Mouse (Mus musculus) megakaryocyte-erythroid progenitor cell, adult 5 weeks (primary cell): ENCODE measurements around the gene Gtf3a. TPM values are rescaled to one million over a fixed set of nuclear protein-coding genes. Genes with fewer than 3 reads are reported as not detected.

ENCODE experiments used
- polyA plus RNA-seq: library from polyadenylated mRNA; stranded (reverse); fragments of >175 nt; gene quantifications from 2 replicates; pipeline ENCODE4 v1.2.3, GENCODE M21; 2012

The Gtf3a gene
- polyA plus RNA-seq = 125 and 137 TPM in 2 replicates

GRCm38 (mm10) chr5:146948508-146949088 is at the start of gene Gtf3a:
Gene Gtf3a (plus strand): TSS chr5:146948657.

DNA sequence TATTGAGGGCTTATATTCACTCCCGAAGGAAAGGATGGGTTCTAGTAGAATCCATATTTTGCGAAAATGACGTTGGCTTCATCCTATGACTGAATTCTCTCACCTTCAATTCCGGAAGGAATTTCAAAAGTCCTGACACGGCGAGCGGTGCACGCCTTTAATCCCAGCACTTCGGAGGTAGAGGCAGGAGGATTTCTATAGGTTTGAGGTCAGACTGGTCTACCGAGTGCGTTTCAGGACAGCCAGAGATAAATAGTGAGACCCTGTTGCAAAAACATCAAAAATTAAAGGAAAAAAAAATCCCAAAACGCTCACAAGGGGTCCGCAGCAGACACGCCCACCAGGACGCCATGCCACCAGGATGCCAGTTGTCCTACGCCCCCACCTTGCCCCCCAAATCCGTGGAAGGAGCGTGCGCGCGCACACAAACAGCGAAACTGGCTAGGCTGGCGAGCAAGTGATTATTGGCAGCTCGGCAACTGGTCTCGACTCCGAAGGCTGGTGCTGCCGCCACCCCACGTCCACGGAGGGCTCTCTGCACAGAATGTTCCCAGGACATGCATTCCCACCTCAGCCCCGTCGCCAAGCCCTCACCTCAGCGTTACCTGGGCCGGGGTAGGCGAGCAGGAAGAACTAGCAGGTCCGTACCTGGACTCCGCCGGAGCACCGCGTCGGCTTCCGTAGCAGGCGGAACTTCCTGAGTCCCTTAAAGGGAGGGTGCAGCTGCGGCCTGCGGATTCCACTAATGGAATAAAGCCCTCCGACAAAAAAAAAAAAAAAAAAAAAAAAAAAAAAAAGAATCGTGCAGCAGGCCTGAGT is 14.9 kb downstream of the Gtf3a start, which contains the start of gene Mtif3:
Mtif3 (minus strand) TSS at position 683 of the 819 bp plus-strand sequence.

Other genes with a start within 250 kb of the Gtf3a start
- gene Usp12, start 153.7 kb upstream of the Gtf3a start, polyA plus RNA-seq = 7.9 and 8.3 TPM in 2 replicates
- 318 and 398 TPM in 2 replicates for gene Rpl21, start 115.8 kb upstream of the Gtf3a start, polyA plus RNA-seq
- 2.4 and 2.6 TPM in 2 replicates for gene Rasl11a, start 103.6 kb upstream of the Gtf3a start, polyA plus RNA-seq
- 3.5 and 4.3 TPM in 2 replicates for gene Mtif3, start 15.1 kb downstream of the Gtf3a start, polyA plus RNA-seq
- 8.5 and 8.8 TPM in 2 replicates for gene Lnx2, start 127.9 kb downstream of the Gtf3a start, polyA plus RNA-seq
- gene Polr1d, start 128.4 kb downstream of the Gtf3a start, polyA plus RNA-seq = 129 and 133 TPM in 2 replicates
- not detected in 2 replicates for gene Gsx1, start 240.0 kb downstream of the Gtf3a start, polyA plus RNA-seq